17 mouse cellular contexts compared by ENCODE assay signal in genomic region chr10:43053861-43054560, GRCm38 (mm10).
DNase-seq lines count a peak whose midpoint lies in the region; ATAC-seq lines count a peak whose summit lies in the region.
"Had no signal": no experiment of that assay in that cellular context is flagged by ENCODE, and none has a peak within 500 bp of the region (broad histone marks: within the 10 kb centered on the region; RNA-seq: fewer than 3 reads in every experiment).

No protein-coding gene starts in this region.

- H3K27me3 ChIP-seq in hindbrain, embryonic 10.5 days (ENCODE audit: insufficient read depth, poor library complexity, severe bottlenecking): no peaks in the 10 kb centered on the region
- H3K27me3 ChIP-seq in hindbrain, embryonic 14.5 days (ENCODE audit: control insufficient read depth, insufficient read depth, low read length): no peaks in the 10 kb centered on the region
- H3K27me3 ChIP-seq in neural tube, embryonic 13.5 days: no peaks in the 10 kb centered on the region
- H3K27me3 ChIP-seq in hindbrain, embryonic 13.5 days: no peaks in the 10 kb centered on the region
- no peaks in the 10 kb centered on the region for H3K27me3 ChIP-seq in neural tube, embryonic 15.5 days (replicated peaks)

- no peak overlapping the region for H3K9ac ChIP-seq in hindbrain, embryonic 14.5 days
- no peak overlapping the region for H3K9ac ChIP-seq in neural tube, embryonic 13.5 days
- H3K9ac ChIP-seq in hindbrain, embryonic 13.5 days: no peak overlapping the region
- H3K9ac ChIP-seq in neural tube, embryonic 15.5 days (replicated peaks): no peak overlapping the region
- H3K9ac ChIP-seq: liver, embryonic 14.5 days had no signal

- no peak overlapping the region for H3K4me3 ChIP-seq in hindbrain, embryonic 10.5 days
- H3K4me3 ChIP-seq in hindbrain, embryonic 14.5 days (replicated peaks; ENCODE audit: low read length): no peak overlapping the region
- H3K4me3 ChIP-seq in neural tube, embryonic 13.5 days: no peak overlapping the region
- H3K4me3 ChIP-seq in hindbrain, embryonic 13.5 days: no peak overlapping the region
- no peak overlapping the region for H3K4me3 ChIP-seq in neural tube, embryonic 15.5 days (replicated peaks)
- H3K4me3 ChIP-seq: erythroblast, embryonic 14.5 days had no signal

- WGBS in hindbrain, embryonic 10.5 days: 68% methylated on average over 10 of the region's 10 CpGs
- 62% methylated on average over 10 of the region's 10 CpGs for WGBS in hindbrain, embryonic 14.5 days
- WGBS in neural tube, embryonic 13.5 days: 58% methylated on average over 10 of the region's 10 CpGs
- 65% methylated on average over 10 of the region's 10 CpGs for WGBS in hindbrain, embryonic 13.5 days
- WGBS in neural tube, embryonic 15.5 days: 54% methylated on average over 10 of the region's 10 CpGs

- H3K9me3 ChIP-seq in hindbrain, embryonic 10.5 days: no peaks in the 10 kb centered on the region
- H3K9me3 ChIP-seq in hindbrain, embryonic 14.5 days (ENCODE audit: control insufficient read depth, low read length): no peaks in the 10 kb centered on the region
- H3K9me3 ChIP-seq in neural tube, embryonic 13.5 days: no peaks in the 10 kb centered on the region
- H3K9me3 ChIP-seq in hindbrain, embryonic 13.5 days: no peaks in the 10 kb centered on the region
- H3K9me3 ChIP-seq in neural tube, embryonic 15.5 days (replicated peaks): no peaks in the 10 kb centered on the region
- H3K9me3 ChIP-seq: G1E had no signal

- no peak overlapping the region for H3K4me2 ChIP-seq in hindbrain, embryonic 14.5 days (replicated peaks)
- H3K4me2 ChIP-seq in neural tube, embryonic 13.5 days: no peak overlapping the region
- no peak overlapping the region for H3K4me2 ChIP-seq in hindbrain, embryonic 13.5 days
- no peak overlapping the region for H3K4me2 ChIP-seq in neural tube, embryonic 15.5 days

- ATAC-seq in hindbrain, embryonic 14.5 days (ENCODE audit: low FRiP score): no peak
- ATAC-seq in neural tube, embryonic 13.5 days (ENCODE audit: low read depth): 0 out of 2 replicates have a peak, but pooled peaks have one; percentile 8
- no peak; the same call in 1 of the 2 replicates for ATAC-seq in hindbrain, embryonic 13.5 days (ENCODE audit: low FRiP score)
- ATAC-seq in neural tube, embryonic 15.5 days (ENCODE audit: low FRiP score): 0 out of 2 replicates have a peak, but pooled peaks have one; percentile 16

- H3K36me3 ChIP-seq in hindbrain, embryonic 10.5 days: no peaks in the 10 kb centered on the region
- no peaks in the 10 kb centered on the region for H3K36me3 ChIP-seq in hindbrain, embryonic 14.5 days (replicated peaks; ENCODE audit: control insufficient read depth, insufficient read depth)
- no peaks in the 10 kb centered on the region for H3K36me3 ChIP-seq in neural tube, embryonic 13.5 days
- H3K36me3 ChIP-seq in hindbrain, embryonic 13.5 days: no peaks in the 10 kb centered on the region; the same call in 1 of the 2 replicates
- H3K36me3 ChIP-seq in neural tube, embryonic 15.5 days: no peaks in the 10 kb centered on the region
- H3K36me3 ChIP-seq: G1E had no signal

- no peak for DNase-seq in hindbrain, embryonic 10.5 days (ENCODE audit: low spot score)
- no peak for DNase-seq in hindbrain, embryonic 14.5 days (ENCODE audit: low spot score)
- no peak for DNase-seq in neural tube, embryonic 10.5 days (ENCODE audit: extremely low spot score, low spot score)
- no peak for DNase-seq in urinary bladder, postnatal 25 days (ENCODE audit: low spot score)
- DNase-seq in kidney, adult 11 months: no peak
- DNase-seq: cerebellum, postnatal 10 days; embryo, embryonic 11 days; kidney, adult 18-20 months; kidney, postnatal 4 days; retina, postnatal 1 day; thymus, postnatal 36 days had no signal

- peaks cover 21% of the 10 kb centered on the region for H3K4me1 ChIP-seq in hindbrain, embryonic 10.5 days (replicated peaks)
- H3K4me1 ChIP-seq in hindbrain, embryonic 14.5 days (replicated peaks; ENCODE audit: control insufficient read depth, insufficient read depth, low read length): peaks cover 8% of the 10 kb centered on the region; the same call in 1 of the 2 replicates
- peaks cover 29% of the 10 kb centered on the region for H3K4me1 ChIP-seq in neural tube, embryonic 13.5 days (replicated peaks)
- peaks cover 28% of the 10 kb centered on the region for H3K4me1 ChIP-seq in hindbrain, embryonic 13.5 days (replicated peaks)
- peaks cover 26% of the 10 kb centered on the region for H3K4me1 ChIP-seq in neural tube, embryonic 15.5 days

- 0 out of 2 replicates have a peak overlapping the region, but pooled peaks have one; percentile 8 for H3K27ac ChIP-seq in hindbrain, embryonic 10.5 days
- H3K27ac ChIP-seq in hindbrain, embryonic 14.5 days: no peak overlapping the region
- H3K27ac ChIP-seq in neural tube, embryonic 13.5 days (replicated peaks): no peak overlapping the region; the same call in 1 of the 2 replicates
- H3K27ac ChIP-seq in hindbrain, embryonic 13.5 days: peak overlapping the region; percentile 8; the same call in 1 of the 2 replicates
- H3K27ac ChIP-seq in neural tube, embryonic 15.5 days (replicated peaks): 0 out of 2 replicates have a peak overlapping the region, but pooled peaks have one; percentile 1
- H3K27ac ChIP-seq: liver, embryonic 14.5 days had no signal

Comparison
In these comparisons a context has a peak if more than half of its experiments do, and no peak if none do; other contexts are left out.
1. H3K27ac ChIP-seq: peak in hindbrain, embryonic 10.5 days (single experiment), hindbrain, embryonic 13.5 days (single experiment) and neural tube, embryonic 15.5 days (single experiment); none in hindbrain, embryonic 14.5 days (single experiment) and neural tube, embryonic 13.5 days (single experiment).
2. ATAC-seq: peak in neural tube, embryonic 13.5 days (single experiment) and neural tube, embryonic 15.5 days (single experiment); none in hindbrain, embryonic 14.5 days (single experiment) and hindbrain, embryonic 13.5 days (single experiment).